Mouse (Mus musculus): ENCODE measurements around the gene Gm20605.

DNA sequence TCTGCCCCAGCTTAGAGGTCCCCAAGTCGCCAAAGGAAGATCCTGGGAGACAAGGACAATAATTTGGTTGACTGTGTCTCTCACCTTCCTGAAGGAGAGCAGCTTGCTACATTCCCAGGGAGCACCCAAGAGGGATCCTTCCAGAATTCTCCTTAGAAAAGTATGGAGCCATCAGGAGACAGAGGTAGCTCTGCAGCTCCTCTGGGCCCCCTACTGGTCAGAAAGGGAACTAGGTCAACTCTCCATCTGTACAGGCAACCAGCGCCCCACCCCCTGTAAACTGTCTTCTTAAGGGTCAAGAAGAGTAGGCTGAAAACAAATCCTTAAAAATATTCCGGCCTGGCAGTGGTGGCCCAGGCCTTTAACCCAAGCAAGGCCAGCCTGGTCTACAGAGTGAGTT, 23.5 kb downstream of the Gm20605 start:
- TF ChIP-seq POLR2AphosphoS2 (IDR thresholded peaks at IDR 0.05; ENCODE audit: low read depth, low read length) = no peak
- no peak for TF ChIP-seq ETS1 (conservative IDR thresholded peaks at IDR 0.05; ENCODE audit: low read depth, low read length)
- TF ChIP-seq CTCF (conservative IDR thresholded peaks at IDR 0.05 in 1 of 2, IDR thresholded peaks at IDR 0.05 in 1 of 2; ENCODE audit: low read depth in 2 of 2, low read length in 2 of 2) = peak; percentile 64 to 87
- no peak for TF ChIP-seq POLR2A (IDR thresholded peaks at IDR 0.05; ENCODE audit: low read depth, low read length)
- TF ChIP-seq CHD1 (IDR thresholded peaks at IDR 0.05; ENCODE audit: low read depth, low read length) = no peak
- TF ChIP-seq MXI1 (IDR thresholded peaks at IDR 0.05; ENCODE audit: low read depth, low read length) = no peak
- no peak; the same call in 1 of the 2 replicates for TF ChIP-seq CHD2 (IDR thresholded peaks at IDR 0.05; ENCODE audit: low read length)
- TF ChIP-seq MAX (IDR thresholded peaks at IDR 0.05; ENCODE audit: low read length) = no peak
- TF ChIP-seq MAFK (IDR thresholded peaks at IDR 0.05; ENCODE audit: insufficient replicate concordance, low read length) = no peak
- TF ChIP-seq TBP (conservative IDR thresholded peaks at IDR 0.05; ENCODE audit: low read depth, low read length) = no peak
- no peak for TF ChIP-seq EP300 (IDR thresholded peaks at IDR 0.05; ENCODE audit: low read length)
- TF ChIP-seq MEF2A (IDR thresholded peaks at IDR 0.05; ENCODE audit: borderline replicate concordance, low read depth, low read length) = no peak
- no peak for TF ChIP-seq ZMIZ1 (IDR thresholded peaks at IDR 0.05; ENCODE audit: low read depth, low read length)

Data from CH12.LX (cell line).